Mouse (Mus musculus) brain, embryonic 14.5 days (tissue): ENCODE measurements around the gene Prom1. TPM values are rescaled to one million over a fixed set of nuclear protein-coding genes. Genes with fewer than 3 reads are reported as not detected.
"Not testable (repeated sequence)": the region's sequence is repeated elsewhere in the genome, so short reads cannot be mapped to it uniquely, and the experiment has no call there.

ENCODE experiments used
- DNase-seq: peaks from one replicate; pipeline ENCODE4 v3.0.0-alpha.2; 2011; ENCODE audit warnings: low read depth
- CTCF ChIP-seq: fragments of 200-500 bp; IDR thresholded peaks from 2 replicates; pipeline ENCODE4 v1.5.1; 2012; ENCODE audit warnings: inconsistent platforms, mild to moderate bottlenecking, moderate library complexity, borderline replicate concordance; ENCODE audit not compliant: insufficient read depth, insufficient read length; ENCODE audit errors: extremely low read depth
- POLR2A ChIP-seq: fragments of 200-500 bp; IDR thresholded peaks from 2 replicates; pipeline ENCODE4 v1.6.1; 2012; ENCODE audit warnings: mild to moderate bottlenecking, inconsistent platforms, borderline replicate concordance; ENCODE audit not compliant: poor library complexity, insufficient read depth, insufficient read length, severe bottlenecking; ENCODE audit errors: extremely low read depth
- polyA plus RNA-seq: library from polyadenylated mRNA; depleted of rRNA; stranded (reverse); fragments of >200 nt; gene quantifications from 2 replicates; pipeline ENCODE4 v1.2.3, GENCODE M21; 2012; rRNA removed

Prom1 gene
- polyA plus RNA-seq = 30.4 and 30.6 TPM in 2 replicates

DNA sequence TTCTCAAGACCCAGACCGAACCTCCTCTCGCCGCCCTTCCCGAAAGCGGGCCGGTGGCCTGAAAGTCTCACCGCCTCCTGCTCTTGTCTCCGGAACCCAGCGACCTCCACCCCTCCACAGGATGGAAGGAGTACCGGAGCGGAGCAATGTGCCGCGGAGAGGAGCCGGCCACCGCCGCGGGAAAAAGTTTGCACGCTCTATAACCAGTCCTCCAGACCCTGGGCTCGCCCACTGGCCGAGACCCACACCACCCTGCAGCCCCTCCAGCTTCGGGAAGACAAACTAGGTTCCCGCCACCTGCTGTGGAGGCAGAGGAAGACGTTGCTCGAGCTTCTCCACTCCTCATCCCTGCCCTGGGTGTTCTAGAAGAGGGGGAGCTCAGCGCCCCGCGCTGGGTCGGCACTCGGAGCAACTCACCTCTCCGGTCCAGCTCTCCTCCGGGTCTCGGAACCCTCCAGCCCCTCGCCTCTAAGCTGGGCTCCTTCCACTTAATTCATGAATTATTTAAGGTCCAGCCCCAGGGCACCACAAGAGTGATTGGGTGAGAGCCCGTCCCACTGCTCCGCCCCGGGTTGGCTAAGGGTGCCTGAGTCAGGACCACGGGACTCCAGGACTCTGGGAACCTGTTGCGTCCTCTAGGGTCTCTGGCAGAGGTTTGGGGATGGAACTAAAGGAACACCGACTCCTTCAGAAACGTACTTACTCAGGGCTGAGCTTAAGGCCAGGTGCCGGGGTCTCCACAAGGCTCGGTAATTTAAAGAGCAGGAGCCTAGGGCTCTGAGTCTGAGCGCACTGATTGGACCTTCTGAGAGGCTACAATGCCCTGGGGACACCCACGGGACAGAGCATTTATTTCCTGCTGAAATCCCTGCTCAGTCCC, at the start of gene Prom1:
Gene Prom1 (minus strand): TSS at position 802 of the 880 bp plus-strand sequence.
- TF ChIP-seq CTCF = no peak
- 0 out of 2 replicates have a peak, but pooled peaks have one; percentile 6 for TF ChIP-seq POLR2A
- peak; percentile 79 for DNase-seq

DNA sequence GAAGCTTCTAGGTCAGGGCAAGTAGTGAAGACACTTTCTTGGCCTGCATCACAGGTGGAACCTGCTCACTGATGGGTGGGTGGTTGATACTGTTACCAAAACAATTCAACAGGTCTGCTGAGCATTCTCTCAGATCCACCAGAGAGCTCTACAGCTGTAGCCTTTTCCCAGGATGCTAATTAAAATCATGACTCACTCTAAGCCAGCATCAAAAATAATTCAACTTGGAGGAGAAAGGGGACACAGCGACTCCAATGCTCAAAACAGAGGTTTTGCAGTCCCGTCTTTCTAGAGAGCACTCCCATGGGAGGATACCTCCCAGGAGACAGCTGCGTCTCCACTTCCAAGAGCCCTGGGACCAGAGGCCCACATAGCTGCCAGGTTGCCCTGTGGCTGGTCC, 45.9 kb upstream of the Prom1 start:
- TF ChIP-seq CTCF (no peak), POLR2A (no peak)
- DNase-seq = no peak

DNA sequence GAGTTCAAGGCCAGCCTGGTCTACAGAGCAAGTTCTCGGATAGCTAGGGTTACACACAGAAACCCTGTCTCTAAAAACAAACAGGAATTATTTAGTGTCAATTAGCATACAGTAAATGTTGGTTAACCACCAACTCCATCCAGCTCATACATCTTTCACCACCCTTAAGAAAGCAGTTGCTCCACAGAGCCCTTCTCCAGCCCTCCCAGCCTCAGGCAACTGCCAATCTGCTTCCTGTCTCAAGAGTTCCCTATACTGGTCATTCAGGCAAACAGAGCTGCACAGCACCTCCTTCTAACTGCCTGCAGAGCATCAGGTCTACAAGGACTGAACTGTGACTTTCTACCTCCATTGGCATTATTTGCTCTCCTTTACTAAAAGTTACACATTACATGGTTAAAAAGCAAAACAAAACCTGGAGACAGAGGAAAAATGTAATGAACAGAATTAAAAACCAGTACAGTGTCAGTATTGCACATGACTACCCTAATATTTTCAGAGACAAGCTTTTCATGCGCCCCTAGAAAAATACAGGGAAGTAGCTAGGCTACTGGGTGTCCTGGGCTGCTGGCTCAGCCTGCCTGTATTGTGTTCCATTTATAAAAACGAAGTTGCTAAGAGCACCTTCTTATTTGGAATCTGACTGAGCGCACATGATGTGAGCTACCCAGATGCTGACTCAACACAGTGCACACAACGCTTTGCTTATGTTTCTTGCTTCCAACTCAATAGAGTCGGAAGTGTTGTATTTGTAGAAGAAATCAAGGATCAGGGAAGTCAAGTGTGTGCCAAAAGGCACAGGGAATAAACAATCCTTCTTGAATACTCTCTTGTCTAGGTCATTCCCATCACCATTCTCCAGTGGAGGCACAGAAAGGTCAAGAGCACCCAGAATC, 44.9 kb upstream of the Prom1 start:
- DNase-seq = no peak
- TF ChIP-seq POLR2A (no peak), CTCF (no peak)

DNA sequence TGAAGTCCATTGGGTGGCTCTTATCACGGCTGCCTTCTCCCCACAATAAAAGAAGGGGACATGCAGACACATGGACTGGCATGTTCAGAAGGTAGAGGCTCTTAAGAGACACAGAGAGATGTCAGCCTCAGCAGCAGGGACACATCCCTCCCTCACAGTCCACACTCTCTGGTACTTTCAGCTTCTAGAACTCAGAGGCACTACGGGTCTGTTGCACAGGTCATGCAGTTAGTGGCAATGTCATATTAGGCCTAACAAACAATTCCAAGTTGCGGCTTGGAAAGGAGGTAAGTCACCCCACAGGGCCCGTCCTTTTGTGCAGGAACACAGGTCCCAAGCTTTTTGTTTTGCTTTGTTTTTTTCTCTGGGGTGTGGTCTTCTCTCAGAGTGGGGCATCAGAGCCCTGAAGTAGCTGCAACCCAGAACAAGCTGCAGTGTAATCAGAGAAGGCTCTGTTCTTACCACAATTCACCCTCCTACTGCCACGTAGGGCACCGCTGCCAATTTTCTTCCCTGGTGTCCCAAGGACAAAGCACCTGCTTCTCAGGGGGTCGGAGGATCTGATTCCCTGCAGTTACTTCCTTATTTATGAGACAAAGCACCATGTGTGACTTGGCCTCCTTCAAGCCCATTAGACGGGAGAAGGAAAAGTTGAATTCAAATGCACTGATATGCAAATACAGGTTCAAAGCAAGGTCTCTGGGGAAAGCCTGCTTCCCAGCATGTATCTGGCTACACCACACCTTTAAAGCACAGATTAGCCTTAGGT, 41.8 kb upstream of the Prom1 start:
- peak; percentile 36 for DNase-seq
- no peak for TF ChIP-seq POLR2A
- TF ChIP-seq CTCF = no peak

DNA sequence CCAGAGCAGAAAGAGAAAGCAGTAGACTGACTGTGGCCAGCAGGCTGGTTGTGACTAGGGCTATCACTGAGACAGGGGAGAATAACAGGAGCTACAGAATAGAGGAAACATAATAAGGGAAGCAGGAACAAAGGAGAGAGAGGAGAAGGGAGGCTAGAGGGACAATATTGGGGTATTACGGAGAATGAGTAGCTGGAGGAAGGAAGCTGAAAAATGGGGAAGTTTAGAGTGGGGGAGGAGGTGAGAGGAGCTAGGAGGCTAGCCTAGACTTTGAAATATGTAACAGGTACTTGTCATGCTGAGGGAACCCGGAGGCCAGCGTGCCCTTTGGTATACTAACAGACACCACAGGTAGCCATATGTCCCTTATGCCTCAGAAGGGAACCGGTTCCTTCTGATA, 25.7 kb upstream of the Prom1 start:
- DNase-seq = no peak
- TF ChIP-seq POLR2A (no peak), CTCF (no peak)

DNA sequence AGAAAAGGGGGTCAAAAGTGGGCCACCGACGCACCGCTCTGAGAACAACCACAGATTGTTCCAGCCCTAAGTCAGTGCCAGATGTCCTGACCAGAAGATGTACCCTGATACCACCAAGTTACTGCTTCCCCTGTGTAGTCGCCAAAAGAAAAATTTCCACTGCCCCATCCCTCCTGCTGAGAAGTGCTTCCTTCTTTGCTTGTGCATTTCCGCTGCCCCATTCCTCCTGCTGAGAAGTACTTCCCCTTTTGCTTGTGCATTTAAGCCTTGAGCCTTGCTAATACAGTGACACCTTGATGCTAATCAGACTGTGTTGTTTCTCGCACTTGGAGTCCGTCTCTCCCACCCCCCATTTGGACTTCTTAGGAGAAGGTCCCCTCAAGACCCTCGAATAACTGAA, 24.7 kb upstream of the Prom1 start:
- not testable (repeated sequence) for DNase-seq

DNA sequence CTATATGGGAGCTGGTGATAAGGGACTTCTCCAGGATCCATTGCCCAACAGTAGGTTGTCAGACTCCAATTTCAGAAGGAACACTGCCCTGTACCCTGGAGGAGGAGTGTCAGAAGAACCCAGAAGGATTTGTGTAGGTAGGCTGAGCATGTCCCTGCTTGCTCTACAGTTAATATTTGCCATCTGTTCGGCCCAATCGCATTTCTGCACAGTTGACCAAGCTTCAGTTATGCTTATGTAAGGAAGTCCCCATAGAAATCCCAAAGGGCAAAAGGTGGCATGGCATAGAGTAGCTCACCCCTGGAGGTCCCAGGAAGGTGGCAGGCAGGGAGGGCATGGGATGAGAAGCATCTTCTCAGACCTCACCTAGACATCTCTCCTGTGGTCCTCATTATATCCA, 19.6 kb upstream of the Prom1 start:
- TF ChIP-seq POLR2A = no peak
- no peak for TF ChIP-seq CTCF
- no peak for DNase-seq

DNA sequence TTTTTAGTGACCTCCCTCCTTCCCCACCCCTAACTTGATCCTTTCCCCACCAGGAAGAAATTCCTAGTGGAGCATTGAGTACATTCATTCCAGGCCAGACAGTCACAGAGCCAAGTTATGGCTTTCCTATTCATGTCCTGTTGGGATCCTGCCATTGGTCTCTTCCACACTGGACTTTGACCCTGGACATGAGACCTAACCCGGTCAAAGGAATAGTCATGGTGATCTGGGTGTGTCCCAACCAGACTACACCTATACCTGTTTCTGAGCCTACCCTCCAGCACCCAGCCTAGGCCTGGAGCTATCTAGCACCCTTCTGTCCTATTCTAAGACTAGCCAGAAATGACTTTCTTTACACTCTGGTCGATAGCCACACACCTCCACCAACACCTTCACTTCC, 11.3 kb upstream of the Prom1 start:
- DNase-seq = no peak
- no peak for TF ChIP-seq POLR2A
- TF ChIP-seq CTCF = no peak

DNA sequence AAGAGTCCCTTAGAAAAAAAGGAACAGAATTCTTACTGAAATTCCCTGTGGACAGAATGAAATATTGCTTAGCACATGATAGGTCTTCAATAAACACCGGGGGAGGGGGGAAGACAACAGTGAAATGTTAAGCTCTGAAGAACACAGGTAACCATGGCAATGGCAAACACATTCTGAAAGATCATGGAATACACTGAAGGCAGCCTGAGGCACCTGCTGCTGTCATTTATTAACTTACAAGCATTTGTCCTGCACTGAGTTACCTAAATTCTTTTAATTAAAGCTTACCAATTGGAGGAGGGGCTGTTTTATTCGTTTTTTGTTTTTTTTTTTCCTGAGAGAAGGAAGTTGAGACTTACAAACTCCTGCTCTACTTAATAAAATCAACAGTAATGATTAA, 7.3 kb upstream of the Prom1 start:
- TF ChIP-seq POLR2A (no peak), CTCF (no peak)

DNA sequence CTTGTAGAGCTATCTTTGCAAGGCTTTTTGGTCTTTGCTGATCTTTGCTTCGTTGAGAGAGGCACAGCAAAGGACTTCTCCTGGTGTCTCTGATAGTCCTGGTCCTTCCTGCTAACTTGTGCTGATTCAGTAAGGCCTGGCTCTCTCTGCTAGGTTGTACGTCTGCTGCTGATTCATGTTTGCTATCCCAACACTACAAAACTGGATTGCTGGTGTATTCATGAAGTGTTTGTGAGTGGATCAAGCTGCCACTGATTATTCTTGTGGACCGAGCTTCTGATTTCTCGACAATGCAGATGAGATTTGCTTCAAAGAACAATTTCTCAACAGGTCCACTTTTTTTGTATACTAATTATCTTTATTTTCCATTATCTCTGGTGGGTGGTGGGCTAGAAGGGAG, 6.3 kb upstream of the Prom1 start:
- TF ChIP-seq CTCF = no peak
- TF ChIP-seq POLR2A = no peak
- no peak for DNase-seq

More for the DNA sequence above, 7.3 kb upstream of the Prom1 start:
- no peak for DNase-seq

DNA sequence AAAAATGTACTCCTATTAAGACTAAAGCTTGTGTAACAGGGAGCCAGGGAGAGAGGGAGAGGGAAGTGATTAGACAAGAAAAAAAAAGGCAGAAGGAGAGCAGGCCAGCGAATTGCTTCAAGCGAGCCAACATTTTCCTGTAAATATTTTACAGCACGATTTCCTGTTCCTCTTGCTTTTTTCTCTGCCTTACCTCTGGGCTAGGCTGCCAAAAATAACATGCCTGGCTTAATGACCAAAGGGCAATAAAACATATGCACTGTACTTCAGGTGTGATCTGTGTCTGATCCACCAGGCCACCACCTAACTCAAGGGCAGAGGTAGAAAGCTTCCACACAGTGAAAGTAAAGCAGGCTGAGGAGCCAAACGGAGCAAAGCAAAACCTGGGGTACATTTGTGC, 3.4 kb upstream of the Prom1 start:
- DNase-seq = no peak
- TF ChIP-seq CTCF (no peak), POLR2A (no peak)
